Mouse (Mus musculus): ENCODE data around the gene Sprr2a3. TPM values are rescaled to one million over a fixed set of nuclear protein-coding genes. Genes with fewer than 3 reads are reported as not detected.

The Sprr2a3 gene
- polyA plus RNA-seq, 1 experiment from 2014 or later: not detected

GRCm38 (mm10) chr3:92316320-92316719 lies 31.1 kb downstream of the Sprr2a3 start, which contains the start of gene Sprr2b:
TSS of gene Sprr2b (plus strand) at chr3:92316620.
- H3K36me3 ChIP-seq (ENCODE audit: control insufficient read depth, insufficient read depth, low read length): no peaks in the 10 kb centered on the region
- H3K27me3 ChIP-seq (ENCODE audit: control insufficient read depth, insufficient read depth, low read length): no peaks in the 10 kb centered on the region
- no peak within 1 kb of the TSS for H3K27ac ChIP-seq (ENCODE audit: low read depth, low read length)
- no peaks in the 10 kb centered on the region for H3K9me3 ChIP-seq (ENCODE audit: control insufficient read depth, low read length)
- H3K4me3 ChIP-seq (ENCODE audit: low read depth, low read length): no peak within 1 kb of the TSS
- no peak within 1 kb of the TSS for H3K4me2 ChIP-seq
- DNase-seq (ENCODE audit: low spot score, missing footprints) (no peak), ATAC-seq (ENCODE audit: low FRiP score) (no peak)
- H3K4me1 ChIP-seq (ENCODE audit: control insufficient read depth, insufficient read depth, low read length): no peaks in the 10 kb centered on the region
- WGBS: 77% methylated on average over 2 of the region's 2 CpGs
- no peak within 1 kb of the TSS for H3K9ac ChIP-seq (ENCODE audit: low read length)

- no peak overlapping the region for H3K4me3 ChIP-seq (ENCODE audit: low read depth, low read length)
- WGBS: 73% methylated on average over 2 of the region's 2 CpGs
- no peaks in the 10 kb centered on the region for H3K4me1 ChIP-seq (ENCODE audit: control insufficient read depth, insufficient read depth, low read length)
- H3K9me3 ChIP-seq (ENCODE audit: control insufficient read depth, low read length): no peaks in the 10 kb centered on the region
- H3K27ac ChIP-seq (ENCODE audit: low read depth, low read length): no peak overlapping the region
- ATAC-seq (ENCODE audit: low FRiP score) (no peak), DNase-seq (ENCODE audit: low spot score, missing footprints) (no peak)
- no peaks in the 10 kb centered on the region for H3K27me3 ChIP-seq (ENCODE audit: control insufficient read depth, insufficient read depth, low read length)
- H3K36me3 ChIP-seq (ENCODE audit: control insufficient read depth, insufficient read depth, low read length): no peaks in the 10 kb centered on the region
- no peak overlapping the region for H3K9ac ChIP-seq (ENCODE audit: low read length)
- H3K4me2 ChIP-seq: no peak overlapping the region
These were observed 32.2 kb downstream of the Sprr2a3 start for GRCm38 (mm10) chr3:92317384-92317783.

- Histone ChIP-seq H3K36me3 (ENCODE audit: control insufficient read depth, insufficient read depth, low read length) (no peaks in the 10 kb centered on the region), H3K9me3 (ENCODE audit: control insufficient read depth, low read length) (no peaks in the 10 kb centered on the region), H3K27me3 (ENCODE audit: control insufficient read depth, insufficient read depth, low read length) (no peaks in the 10 kb centered on the region), H3K4me3 (ENCODE audit: low read depth, low read length) (no peak overlapping the region), H3K9ac (ENCODE audit: low read length) (no peak overlapping the region), H3K27ac (ENCODE audit: low read depth, low read length) (no peak overlapping the region), H3K4me2 (no peak overlapping the region), H3K4me1 (ENCODE audit: control insufficient read depth, insufficient read depth, low read length) (no peaks in the 10 kb centered on the region)
- ATAC-seq (ENCODE audit: low FRiP score): no peak
- DNase-seq (ENCODE audit: low spot score, missing footprints): no peak
- WGBS: 79% methylated on average over 1 of the region's 1 CpGs
These were observed 51.1 kb downstream of the Sprr2a3 start for GRCm38 (mm10) chr3:92336278-92336677.

- WGBS: 95% methylated on average over 5 of the region's 5 CpGs
- DNase-seq (ENCODE audit: low spot score, missing footprints) (no peak), ATAC-seq (ENCODE audit: low FRiP score) (no peak)
- Histone ChIP-seq H3K4me2 (no peak within 1 kb of the TSS), H3K27ac (ENCODE audit: low read depth, low read length) (no peak within 1 kb of the TSS), H3K27me3 (ENCODE audit: control insufficient read depth, insufficient read depth, low read length) (no peaks in the 10 kb centered on the region), H3K9me3 (ENCODE audit: control insufficient read depth, low read length) (no peaks in the 10 kb centered on the region), H3K4me1 (ENCODE audit: control insufficient read depth, insufficient read depth, low read length) (no peaks in the 10 kb centered on the region), H3K9ac (ENCODE audit: low read length) (no peak within 1 kb of the TSS), H3K4me3 (ENCODE audit: low read depth, low read length) (no peak within 1 kb of the TSS), H3K36me3 (ENCODE audit: control insufficient read depth, insufficient read depth, low read length) (no peaks in the 10 kb centered on the region)
These were observed 53.6 kb downstream of the Sprr2a3 start, which contains the start of gene Sprr2d for GRCm38 (mm10) chr3:92338840-92339239. TSS of gene Sprr2d (plus strand) at chr3:92339140.

Other genes with a start within 250 kb of the Sprr2a3 start
- gene Lor, start 202.3 kb upstream of the Sprr2a3 start, polyA plus RNA-seq (2014; fragmentation: Nextera tagmentation; extraction: Ambion mirVana): 0.70 and 0.76 TPM in 2 replicates
- not detected in 2 replicates for gene Prr9, start 161.5 kb upstream of the Sprr2a3 start, polyA plus RNA-seq (2014; fragmentation: Nextera tagmentation; extraction: Ambion mirVana)
- not detected in 2 replicates for gene Lelp1, start 142.7 kb upstream of the Sprr2a3 start, polyA plus RNA-seq (2014; fragmentation: Nextera tagmentation; extraction: Ambion mirVana)
- not detected in 2 replicates for gene Sprr2a1, start 69.6 kb upstream of the Sprr2a3 start, polyA plus RNA-seq (2014; fragmentation: Nextera tagmentation; extraction: Ambion mirVana)
- gene Sprr2a2, start 69.5 kb upstream of the Sprr2a3 start, polyA plus RNA-seq (2014; fragmentation: Nextera tagmentation; extraction: Ambion mirVana): not detected in 2 replicates
- gene Sprr2b, start 31.2 kb downstream of the Sprr2a3 start, polyA plus RNA-seq (2014; fragmentation: Nextera tagmentation; extraction: Ambion mirVana): not detected in 2 replicates
- not detected in 2 replicates for gene Sprr2d, start 53.7 kb downstream of the Sprr2a3 start, polyA plus RNA-seq (2014; fragmentation: Nextera tagmentation; extraction: Ambion mirVana)
- not detected in 2 replicates for gene Sprr2e, start 66.7 kb downstream of the Sprr2a3 start, polyA plus RNA-seq (2014; fragmentation: Nextera tagmentation; extraction: Ambion mirVana)
- gene Sprr2f, start 79.8 kb downstream of the Sprr2a3 start, polyA plus RNA-seq (2014; fragmentation: Nextera tagmentation; extraction: Ambion mirVana): not detected in 2 replicates
- gene Sprr2h, start 100.3 kb downstream of the Sprr2a3 start, polyA plus RNA-seq (2014; fragmentation: Nextera tagmentation; extraction: Ambion mirVana): not detected in 2 replicates
- not detected in 2 replicates for gene Sprr2i, start 122.6 kb downstream of the Sprr2a3 start, polyA plus RNA-seq (2014; fragmentation: Nextera tagmentation; extraction: Ambion mirVana)
- gene Sprr2j-ps, start 132.7 kb downstream of the Sprr2a3 start, polyA plus RNA-seq (2014; fragmentation: Nextera tagmentation; extraction: Ambion mirVana): not detected in 2 replicates
- gene Gm9774, start 144.0 kb downstream of the Sprr2a3 start, polyA plus RNA-seq (2014; fragmentation: Nextera tagmentation; extraction: Ambion mirVana): 6.5 and 6.8 TPM in 2 replicates
- not detected in 2 replicates for gene Sprr2k, start 147.2 kb downstream of the Sprr2a3 start, polyA plus RNA-seq (2014; fragmentation: Nextera tagmentation; extraction: Ambion mirVana)
- gene Sprr1b, start 153.4 kb downstream of the Sprr2a3 start, polyA plus RNA-seq (2014; fragmentation: Nextera tagmentation; extraction: Ambion mirVana): not detected in 2 replicates
- not detected in 2 replicates for gene Sprr3, start 173.3 kb downstream of the Sprr2a3 start, polyA plus RNA-seq (2014; fragmentation: Nextera tagmentation; extraction: Ambion mirVana)
- not detected in 2 replicates for gene Sprr1a, start 200.5 kb downstream of the Sprr2a3 start, polyA plus RNA-seq (2014; fragmentation: Nextera tagmentation; extraction: Ambion mirVana)
- gene Sprr4, start 215.1 kb downstream of the Sprr2a3 start, polyA plus RNA-seq (2014; fragmentation: Nextera tagmentation; extraction: Ambion mirVana): not detected in 2 replicates
- not detected in 2 replicates for gene 2310046K23Rik, start 249.1 kb downstream of the Sprr2a3 start, polyA plus RNA-seq (2014; fragmentation: Nextera tagmentation; extraction: Ambion mirVana)